Mouse (Mus musculus) cerebellum, adult 2 months (tissue): Measurements from ENCODE around the gene Gm11213.

Experiments
- CTCF ChIP-seq: fragments of 200-500 bp; IDR thresholded peaks from 2 replicates; pipeline ENCODE4 v1.5.1; 2011; ENCODE audit warnings: low read depth, mild to moderate bottlenecking, control low read depth, low read length, moderate library complexity, borderline replicate concordance; ENCODE audit not compliant: insufficient read depth
- POLR2A ChIP-seq: fragments of 200-500 bp; IDR thresholded peaks from 2 replicates; pipeline ENCODE4 v1.6.1; 2011; ENCODE audit warnings: low read length, control low read depth, borderline replicate concordance; ENCODE audit not compliant: insufficient read depth

DNA sequence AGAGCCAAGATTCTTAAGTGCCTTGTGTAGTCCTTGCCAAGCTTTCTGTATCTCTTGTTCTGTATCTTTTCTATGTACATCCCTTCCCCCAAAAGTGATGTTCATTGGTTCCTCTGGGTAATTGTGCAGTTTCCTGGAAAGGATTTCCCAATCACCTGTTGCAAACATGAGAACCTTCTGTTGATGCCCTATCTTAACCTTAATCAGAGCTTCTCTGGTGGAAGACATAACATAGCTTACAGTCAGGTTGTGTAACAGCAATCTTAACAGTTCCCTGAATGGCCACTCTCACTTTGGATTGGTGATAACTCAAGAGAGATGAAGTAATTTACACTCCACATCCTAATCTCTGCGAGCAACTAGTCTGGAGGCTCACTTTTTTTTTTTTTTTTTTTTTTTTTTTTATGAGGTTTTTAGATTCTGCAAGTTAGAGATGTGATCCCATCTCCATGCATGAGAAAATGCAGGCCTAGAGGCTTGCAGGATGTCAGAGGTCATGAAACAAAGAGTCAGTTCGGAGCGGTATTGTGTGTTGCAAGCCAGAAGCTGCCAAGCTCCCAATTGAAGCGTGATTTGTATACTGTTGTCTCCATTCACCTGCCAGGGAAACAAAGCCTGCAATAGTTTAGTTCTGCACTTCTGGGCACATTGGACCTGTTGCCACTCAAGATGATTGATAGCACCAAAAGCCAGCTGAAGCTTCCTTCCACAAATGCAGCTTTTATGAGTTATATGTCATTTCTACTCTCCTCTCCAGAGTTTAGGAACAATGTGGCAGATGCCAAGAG is 51.1 kb downstream of the Gm11213 start:
- no peak for TF ChIP-seq CTCF
- TF ChIP-seq POLR2A: no peak
